Mouse (Mus musculus): ENCODE data around the gene Hibch. TPM values are rescaled to one million over a fixed set of nuclear protein-coding genes. Genes with fewer than 3 reads are reported as not detected.

Hibch gene
- total RNA-seq, 2 experiments from 2014 or later: 14.2 to 20.4 TPM

Other genes with a start within 250 kb of the Hibch start
- 1.5 and 2.3 TPM in 2 replicates for gene Nemp2, start 214.2 kb upstream of the Hibch start, total RNA-seq (2015; ENCODE audit: low replicate concordance)
- 3.4 and 3.9 TPM in 2 replicates for gene Nemp2, start 214.2 kb upstream of the Hibch start, total RNA-seq (2017; ENCODE audit: low replicate concordance)
- 8.2 and 8.3 TPM in 2 replicates for gene Mfsd6, start 117.5 kb upstream of the Hibch start, total RNA-seq (2015; ENCODE audit: low replicate concordance)
- gene Mfsd6, start 117.5 kb upstream of the Hibch start, total RNA-seq (2017; ENCODE audit: low replicate concordance): 2.8 and 4.0 TPM in 2 replicates
- 2.7 and 4.6 TPM in 2 replicates for gene Inpp1, start 27.2 kb upstream of the Hibch start, total RNA-seq (2015; ENCODE audit: low replicate concordance)
- gene Inpp1, start 27.2 kb upstream of the Hibch start, total RNA-seq (2017; ENCODE audit: low replicate concordance): 5.2 and 6.5 TPM in 2 replicates
- not detected in 2 replicates for gene 1700019D03Rik, start 175.2 kb downstream of the Hibch start, total RNA-seq (2015; ENCODE audit: low replicate concordance)
- 1.2 TPM in 1 of 2 replicates, not detected in the other for gene 1700019D03Rik, start 175.2 kb downstream of the Hibch start, total RNA-seq (2017; ENCODE audit: low replicate concordance)
- gene Mstn, start 216.7 kb downstream of the Hibch start, total RNA-seq (2015; ENCODE audit: low replicate concordance): not detected in 2 replicates
- not detected in 2 replicates for gene Mstn, start 216.7 kb downstream of the Hibch start, total RNA-seq (2017; ENCODE audit: low replicate concordance)

All from erythroblast, adult 5-6 weeks (primary cell).